Mouse (Mus musculus) thymus, postnatal 25 days (tissue): ENCODE results near the gene Duoxa1.

Experiments
- DNase-seq: peaks from one replicate; pipeline ENCODE4 v3.0.0; 2022

The Duoxa1 gene

GRCm38 (mm10) chr2:122297271-122298095, 16.0 kb downstream of the Duoxa1 start:
- no peak for DNase-seq

- no peak for DNase-seq
Observed at GRCm38 (mm10) chr2:122294916-122295315, 18.6 kb downstream of the Duoxa1 start.

- no peak for DNase-seq
Observed at GRCm38 (mm10) chr2:122286137-122286536, 27.4 kb downstream of the Duoxa1 start.

GRCm38 (mm10) chr2:122284091-122284490, 29.4 kb downstream of the Duoxa1 start:
- no peak for DNase-seq

GRCm38 (mm10) chr2:122278769-122279168, 34.8 kb downstream of the Duoxa1 start:
- DNase-seq: no peak

GRCm38 (mm10) chr2:122266407-122267193, 46.9 kb downstream of the Duoxa1 start:
- no peak for DNase-seq

- DNase-seq: no peak
Observed at GRCm38 (mm10) chr2:122264690-122265089, 48.8 kb downstream of the Duoxa1 start.

- no peak for DNase-seq
Observed at GRCm38 (mm10) chr2:122260729-122261128, 52.8 kb downstream of the Duoxa1 start.

GRCm38 (mm10) chr2:122255997-122256396, 57.5 kb downstream of the Duoxa1 start:
- no peak for DNase-seq
